Mouse (Mus musculus) naive thymus-derived CD4-positive, alpha-beta T cell, adult 2 months (primary cell): Measurements from ENCODE around the gene Pogz.
"Not testable (repeated sequence)": the region's sequence is repeated elsewhere in the genome, so short reads cannot be mapped to it uniquely, and the experiment has no call there.

Experiments used
- DNase-seq: peaks from one replicate; pipeline ENCODE4 v3.0.0-alpha.2; 2011; ENCODE audit warnings: low read depth

Gene Pogz

GRCm38 (mm10) chr3:94832701-94833100 is 4.7 kb upstream of the Pogz start:
- DNase-seq, result no peak

- no peak for DNase-seq
Measured at GRCm38 (mm10) chr3:94833358-94833757, 4.0 kb upstream of the Pogz start.

- DNase-seq, result no peak
Measured at GRCm38 (mm10) chr3:94835396-94835795, 2.0 kb upstream of the Pogz start.

GRCm38 (mm10) chr3:94837959-94838496 is 661 bp downstream of the Pogz start:
- peak; percentile 86 for DNase-seq

- no peak for DNase-seq
Measured at GRCm38 (mm10) chr3:94838631-94839030, 1.3 kb downstream of the Pogz start.

- no peak for DNase-seq
Measured at GRCm38 (mm10) chr3:94839101-94839500, 1.7 kb downstream of the Pogz start.

GRCm38 (mm10) chr3:94847382-94847781 is 10.0 kb downstream of the Pogz start:
- no peak for DNase-seq

- DNase-seq, result peak; percentile 89
Measured at GRCm38 (mm10) chr3:94849338-94849737, 12.0 kb downstream of the Pogz start.

GRCm38 (mm10) chr3:94851731-94852130 is 14.4 kb downstream of the Pogz start:
- peak; percentile 61 for DNase-seq

GRCm38 (mm10) chr3:94852215-94852614 is 14.8 kb downstream of the Pogz start:
- peak; percentile 24 for DNase-seq

GRCm38 (mm10) chr3:94859471-94859870 is 22.1 kb downstream of the Pogz start:
- DNase-seq, result no peak

GRCm38 (mm10) chr3:94869011-94869410 is 31.6 kb downstream of the Pogz start:
- DNase-seq, result no peak

GRCm38 (mm10) chr3:94878618-94879017 is 41.3 kb downstream of the Pogz start:
- DNase-seq, result no peak

GRCm38 (mm10) chr3:94881840-94882239 is 44.5 kb downstream of the Pogz start:
- DNase-seq, result no peak

- no peak for DNase-seq
Measured at GRCm38 (mm10) chr3:94882579-94882978, 45.2 kb downstream of the Pogz start.

- DNase-seq, result peak; percentile 89
Measured at GRCm38 (mm10) chr3:94886316-94887224, 49.2 kb downstream of the Pogz start, which contains the start of gene Psmb4. Psmb4 (minus strand) TSS chr3:94886961.

GRCm38 (mm10) chr3:94888595-94888994 is 51.2 kb downstream of the Pogz start:
- peak; percentile 45 for DNase-seq

GRCm38 (mm10) chr3:94894076-94894475 is 56.7 kb downstream of the Pogz start:
- DNase-seq, result no peak

GRCm38 (mm10) chr3:94902747-94903146 is 65.4 kb downstream of the Pogz start:
- peak; percentile 66 for DNase-seq

- DNase-seq, result not testable (repeated sequence)
Measured at GRCm38 (mm10) chr3:94904759-94905158, 67.4 kb downstream of the Pogz start.

GRCm38 (mm10) chr3:94906482-94906881 is 69.1 kb downstream of the Pogz start:
- DNase-seq, result no peak

GRCm38 (mm10) chr3:94911050-94911693 is 73.8 kb downstream of the Pogz start:
- DNase-seq, result no peak

- no peak for DNase-seq
Measured at GRCm38 (mm10) chr3:94913801-94914200, 76.4 kb downstream of the Pogz start.
